Mouse (Mus musculus) brain, embryonic 14.5 days (tissue): ENCODE data around the gene Irf9.

ENCODE experiments used
- CTCF ChIP-seq: fragments of 200-500 bp; IDR thresholded peaks from 2 replicates; pipeline ENCODE4 v1.5.1; 2012; ENCODE audit warnings: inconsistent platforms, mild to moderate bottlenecking, moderate library complexity, borderline replicate concordance; ENCODE audit not compliant: insufficient read depth, insufficient read length; ENCODE audit errors: extremely low read depth
- POLR2A ChIP-seq: fragments of 200-500 bp; IDR thresholded peaks from 2 replicates; pipeline ENCODE4 v1.6.1; 2012; ENCODE audit warnings: mild to moderate bottlenecking, inconsistent platforms, borderline replicate concordance; ENCODE audit not compliant: poor library complexity, insufficient read depth, insufficient read length, severe bottlenecking; ENCODE audit errors: extremely low read depth

GRCm38 (mm10) chr14:55575711-55576110 lies 27.7 kb upstream of the Irf9 start:
- TF ChIP-seq CTCF = no peak
- TF ChIP-seq POLR2A = no peak
